Mouse (Mus musculus) bone marrow macrophage, adult 2 months (primary cell): ENCODE results near the gene Btbd35f12. TPM values are rescaled to one million over a fixed set of nuclear protein-coding genes. Genes with fewer than 3 reads are reported as not detected.
"Not testable (repeated sequence)": the region's sequence is repeated elsewhere in the genome, so short reads cannot be mapped to it uniquely, and the experiment has no call there.

Experiments used
- H3K27ac ChIP-seq: 2 replicates; pipeline ENCODE4 v1.5.1; 2012; ENCODE audit warnings: low read depth, low read length; ENCODE audit not compliant: insufficient read depth
- H3K4me1 ChIP-seq: 2 replicates; pipeline ENCODE4 v1.6.1; 2012; ENCODE audit warnings: low read length; ENCODE audit not compliant: control insufficient read depth, insufficient read depth
- H3K4me3 ChIP-seq: 2 replicates; pipeline ENCODE4 v1.5.1; 2012; ENCODE audit warnings: mild to moderate bottlenecking, low read length, moderate library complexity; ENCODE audit not compliant: insufficient read depth
- polyA plus RNA-seq: library from polyadenylated mRNA; stranded (reverse); fragments of >200 nt; gene quantifications from 2 replicates; pipeline ENCODE4 v1.2.4, GENCODE M21; 2012; ENCODE audit not compliant: missing spikeins, insufficient read depth, insufficient read length

Btbd35f12 gene
- not detected in 2 replicates for polyA plus RNA-seq

DNA sequence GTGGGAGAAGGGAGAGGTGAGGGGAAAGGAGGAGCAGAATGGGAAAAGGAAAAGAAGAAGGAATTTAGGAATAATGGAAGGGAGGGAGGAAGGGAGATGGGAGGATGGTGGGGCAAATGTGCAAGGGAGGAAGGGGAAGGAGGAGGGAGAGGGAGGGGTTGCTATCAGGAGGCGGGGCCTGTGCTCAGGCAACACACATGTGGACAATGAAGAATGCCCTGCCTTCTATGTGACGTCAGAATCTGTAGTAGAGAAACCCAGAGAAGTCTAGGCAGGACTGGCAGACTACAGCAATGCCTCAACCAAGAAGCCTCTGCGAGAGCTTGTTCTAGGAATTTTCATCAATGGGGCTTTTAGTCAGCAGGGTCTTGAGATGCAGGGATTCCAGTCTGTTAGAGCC lies at the start of gene Btbd35f12:
Btbd35f12 (plus strand) TSS at position 301 of the 400 bp plus-strand sequence.
- not testable (repeated sequence) for H3K27ac ChIP-seq, H3K4me3 ChIP-seq, H3K4me1 ChIP-seq

DNA sequence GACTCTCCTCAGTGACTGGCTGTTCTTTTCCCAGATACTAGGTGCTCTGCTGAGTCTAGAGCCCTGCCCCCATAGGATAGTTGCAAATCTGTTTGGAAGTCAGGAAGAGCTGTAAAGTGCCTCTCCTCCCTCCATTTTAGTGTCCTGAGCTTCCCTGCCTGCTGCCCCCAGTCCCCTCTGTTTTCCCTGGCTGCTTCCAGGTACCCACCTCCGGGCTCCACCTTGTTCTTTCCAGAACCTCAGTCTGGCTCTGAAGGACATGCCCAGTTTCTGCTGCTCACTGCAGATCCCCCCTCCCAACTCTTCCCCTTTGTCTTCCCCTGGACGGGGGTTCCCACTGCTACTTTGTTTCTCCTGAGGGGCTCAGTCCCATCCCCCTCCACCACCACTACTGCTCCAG lies 40.1 kb downstream of the Btbd35f12 start:
- H3K4me3 ChIP-seq, H3K27ac ChIP-seq, H3K4me1 ChIP-seq: not testable (repeated sequence)

Other genes starting within 250 kb of the Btbd35f12 start
- not detected in 2 replicates for gene Spin2-ps6, start 78.5 kb upstream of the Btbd35f12 start, polyA plus RNA-seq